Mouse (Mus musculus) bone marrow macrophage, adult 2 months (primary cell): ENCODE results near the gene Gpr137. TPM values are rescaled to one million over a fixed set of nuclear protein-coding genes. Genes with fewer than 3 reads are reported as not detected.

Experiments used
- H3K27ac ChIP-seq: 2 replicates; pipeline ENCODE4 v1.5.1; 2012; ENCODE audit warnings: low read depth, low read length; ENCODE audit not compliant: insufficient read depth
- H3K4me1 ChIP-seq: 2 replicates; pipeline ENCODE4 v1.6.1; 2012; ENCODE audit warnings: low read length; ENCODE audit not compliant: control insufficient read depth, insufficient read depth
- H3K4me3 ChIP-seq: 2 replicates; pipeline ENCODE4 v1.5.1; 2012; ENCODE audit warnings: mild to moderate bottlenecking, low read length, moderate library complexity; ENCODE audit not compliant: insufficient read depth
- CTCF ChIP-seq: IDR thresholded peaks from 2 replicates; pipeline ENCODE4 v1.5.1; 2012; ENCODE audit warnings: low read depth, mild to moderate bottlenecking, low read length, moderate library complexity
- POLR2A ChIP-seq: IDR thresholded peaks from 2 replicates; pipeline ENCODE4 v1.6.1; 2012; ENCODE audit warnings: mild to moderate bottlenecking, low read depth, low read length, borderline replicate concordance
- polyA plus RNA-seq: library from polyadenylated mRNA; stranded (reverse); fragments of >200 nt; gene quantifications from 2 replicates; pipeline ENCODE4 v1.2.4, GENCODE M21; 2012; ENCODE audit not compliant: missing spikeins, insufficient read depth, insufficient read length

The Gpr137 gene
- polyA plus RNA-seq, 1 experiment = 31.6 TPM

GRCm38 (mm10) chr19:6940396-6941351 lies 1.6 kb downstream of the Gpr137 start:
- peak overlapping the region; percentile 92 for H3K4me3 ChIP-seq

GRCm38 (mm10) chr19:6939106-6940002 lies 2.9 kb downstream of the Gpr137 start:
- Histone ChIP-seq H3K4me1 (peaks cover 2% of the 10 kb centered on the region; the same call in 1 of the 2 replicates), H3K27ac (no peak overlapping the region), H3K4me3 (no peak overlapping the region)
- no peak for TF ChIP-seq POLR2A
- TF ChIP-seq CTCF = no peak

More at GRCm38 (mm10) chr19:6940396-6941351, 1.6 kb downstream of the Gpr137 start:
- TF ChIP-seq POLR2A (no peak), CTCF (no peak)
- Histone ChIP-seq H3K27ac (peak overlapping the region; percentile 57), H3K4me1 (peaks cover 2% of the 10 kb centered on the region; the same call in 1 of the 2 replicates)

GRCm38 (mm10) chr19:6937541-6938465 lies 4.5 kb downstream of the Gpr137 start:
- no peak for TF ChIP-seq CTCF
- no peak for TF ChIP-seq POLR2A
- H3K4me1 ChIP-seq = no peaks in the 10 kb centered on the region; the same call in 1 of the 2 replicates
- no peak overlapping the region for H3K27ac ChIP-seq
- H3K4me3 ChIP-seq = no peak overlapping the region

- Histone ChIP-seq H3K4me3 (no peak overlapping the region), H3K27ac (no peak overlapping the region), H3K4me1 (no peaks in the 10 kb centered on the region; the same call in 1 of the 2 replicates)
- peak; percentile 70 for TF ChIP-seq CTCF
- no peak for TF ChIP-seq POLR2A
Measured at GRCm38 (mm10) chr19:6936299-6936698, 6.0 kb downstream of the Gpr137 start.

GRCm38 (mm10) chr19:6934195-6934977 lies 7.9 kb downstream of the Gpr137 start, which contains the start of gene Kcnk4:
Gene Kcnk4, minus strand, starts transcription at chr19:6934515.
- TF ChIP-seq POLR2A = no peak
- TF ChIP-seq CTCF = no peak
- Histone ChIP-seq H3K4me1 (no peaks in the 10 kb centered on the region), H3K4me3 (peak within 1 kb of the TSS; percentile 45), H3K27ac (no peak within 1 kb of the TSS)

- Histone ChIP-seq H3K27ac (no peak overlapping the region), H3K4me3 (peak overlapping the region; percentile 45), H3K4me1 (no peaks in the 10 kb centered on the region)
- TF ChIP-seq POLR2A (no peak), CTCF (no peak)
Measured at GRCm38 (mm10) chr19:6933436-6934194, 8.7 kb downstream of the Gpr137 start.

GRCm38 (mm10) chr19:6933102-6933435 lies 9.2 kb downstream of the Gpr137 start:
- no peaks in the 10 kb centered on the region for H3K4me1 ChIP-seq
- TF ChIP-seq POLR2A (no peak), CTCF (no peak)
- no peak overlapping the region for H3K27ac ChIP-seq
- no peak overlapping the region for H3K4me3 ChIP-seq

GRCm38 (mm10) chr19:6932018-6932417 lies 10.3 kb downstream of the Gpr137 start:
- Histone ChIP-seq H3K4me3 (no peak overlapping the region), H3K4me1 (no peaks in the 10 kb centered on the region), H3K27ac (no peak overlapping the region)
- no peak for TF ChIP-seq POLR2A
- no peak for TF ChIP-seq CTCF
